Mouse (Mus musculus): ENCODE results near the gene Afg3l1. TPM values are rescaled to one million over a fixed set of nuclear protein-coding genes. Genes with fewer than 3 reads are reported as not detected.
"Not testable (repeated sequence)": the region's sequence is repeated elsewhere in the genome, so short reads cannot be mapped to it uniquely, and the experiment has no call there.

Afg3l1 gene
- polyA plus RNA-seq, 1 experiment from 2014 or later, result 58.6 TPM

DNA sequence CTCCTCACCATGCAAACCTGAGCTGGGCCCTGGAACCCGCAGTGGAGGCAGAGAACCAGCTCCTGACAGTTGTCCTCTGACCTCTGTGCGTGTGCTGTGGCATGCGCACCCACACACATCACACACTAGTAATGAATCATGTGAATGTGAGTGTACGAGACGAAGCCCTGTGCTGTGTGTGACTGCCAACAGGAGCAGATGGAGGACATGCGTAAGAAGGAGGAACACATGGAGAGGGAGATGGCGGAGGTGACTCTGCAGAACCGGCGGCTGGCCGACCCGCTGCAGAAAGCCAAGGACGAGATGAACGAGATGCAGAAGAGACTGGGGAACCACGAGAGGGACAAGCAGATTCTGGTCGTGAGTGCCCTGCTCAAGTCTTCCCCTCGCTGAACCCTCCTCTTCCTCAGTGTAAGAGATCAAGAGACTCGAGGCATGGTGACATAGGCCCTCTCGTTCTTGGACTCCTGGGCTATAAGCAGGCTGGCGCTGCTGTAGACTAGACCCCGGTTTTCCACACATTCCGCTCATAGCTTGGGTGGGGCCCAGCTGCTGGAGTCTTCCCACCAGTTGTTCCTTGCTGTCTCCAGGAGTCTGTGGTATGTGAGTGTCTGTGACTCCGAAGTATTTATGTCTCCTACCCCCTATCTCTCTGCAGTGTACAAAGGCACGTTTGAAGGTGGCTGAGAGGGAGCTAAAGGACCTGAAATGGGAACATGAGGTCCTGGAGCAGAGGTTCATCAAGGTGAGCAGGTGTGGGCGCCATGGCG lies 50.2 kb downstream of the Afg3l1 start:
- Histone ChIP-seq H3K9ac (no peak overlapping the region), H3K4me3 (no peak overlapping the region), H3K4me2 (replicated peaks) (no peak overlapping the region), H3K36me3 (peaks cover 100% of the 10 kb centered on the region), H3K27ac (no peak overlapping the region), H3K27me3 (no peaks in the 10 kb centered on the region), H3K4me1 (no peaks in the 10 kb centered on the region), H3K9me3 (no peaks in the 10 kb centered on the region)
- ATAC-seq (ENCODE audit: low FRiP score, low read depth), result no peak
- WGBS, result 87% methylated on average over 25 of the region's 25 CpGs

DNA sequence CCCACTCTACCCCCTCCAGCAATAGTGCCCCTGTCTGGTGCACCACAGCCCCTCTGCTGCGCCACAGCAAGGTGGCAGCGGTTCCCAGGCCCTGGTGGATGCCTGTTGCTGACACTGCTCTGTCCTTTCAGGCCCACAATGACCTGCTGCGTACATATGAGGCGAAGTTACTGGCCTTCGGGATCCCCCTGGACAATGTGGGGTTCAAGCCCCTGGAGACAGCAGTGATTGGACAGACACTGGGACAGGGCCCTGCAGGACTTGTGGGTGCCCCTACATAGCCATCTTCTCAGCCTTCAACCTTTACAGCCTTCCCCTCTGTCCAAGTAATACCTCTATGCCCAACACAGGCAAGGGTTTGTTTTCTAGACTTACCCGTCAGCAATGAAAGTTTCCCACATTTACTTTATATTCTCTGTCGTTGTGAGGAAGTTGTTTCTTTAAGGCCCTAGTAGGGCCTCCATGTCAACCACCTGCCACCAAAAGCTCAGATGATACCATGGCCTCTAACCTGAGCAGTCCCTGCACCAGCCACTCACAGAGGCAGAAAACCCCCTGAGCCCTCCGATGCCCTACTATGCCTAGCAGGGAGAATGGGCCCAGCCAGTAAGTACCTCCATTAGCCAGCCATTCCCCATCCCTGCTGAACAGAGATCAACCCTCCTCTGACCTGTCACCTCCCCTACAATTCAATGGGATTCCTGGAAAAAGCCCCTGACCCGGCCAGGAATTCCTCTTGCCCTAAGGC lies 58.7 kb downstream of the Afg3l1 start:
- no peak for ATAC-seq (ENCODE audit: low FRiP score, low read depth)
- H3K4me3 ChIP-seq, result no peak overlapping the region
- WGBS, result 84% methylated on average over 9 of the region's 9 CpGs
- peaks cover 56% of the 10 kb centered on the region for H3K36me3 ChIP-seq
- no peak overlapping the region for H3K27ac ChIP-seq
- no peaks in the 10 kb centered on the region for H3K4me1 ChIP-seq
- H3K27me3 ChIP-seq, result peaks cover 14% of the 10 kb centered on the region
- H3K9ac ChIP-seq, result no peak overlapping the region
- H3K9me3 ChIP-seq, result no peaks in the 10 kb centered on the region
- H3K4me2 ChIP-seq (replicated peaks), result no peak overlapping the region

DNA sequence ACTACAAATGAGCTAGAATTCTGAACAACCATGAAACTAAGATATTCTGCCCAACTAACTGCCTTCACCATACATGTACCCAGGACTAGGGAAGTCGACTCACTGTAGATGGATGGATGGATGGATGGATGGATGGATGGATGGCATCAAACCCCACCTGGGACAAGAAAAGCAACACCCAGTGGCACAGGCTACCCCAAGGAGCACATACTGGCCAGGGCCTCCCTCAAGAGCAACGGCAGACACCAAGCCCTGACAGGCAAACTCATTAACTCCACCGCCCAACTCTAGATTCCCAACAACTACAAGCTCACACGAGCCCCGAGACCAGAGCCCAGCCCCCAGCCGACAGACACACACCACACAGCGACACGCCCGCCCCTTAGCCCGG lies 59.3 kb downstream of the Afg3l1 start:
- Histone ChIP-seq H3K4me2 (replicated peaks) (no peak overlapping the region), H3K27ac (no peak overlapping the region), H3K4me1 (no peaks in the 10 kb centered on the region), H3K9ac (no peak overlapping the region), H3K9me3 (no peaks in the 10 kb centered on the region), H3K36me3 (peaks cover 51% of the 10 kb centered on the region), H3K4me3 (no peak overlapping the region), H3K27me3 (peaks cover 14% of the 10 kb centered on the region)
- WGBS, result 28% methylated on average over 5 of the region's 10 CpGs
- no peak for ATAC-seq (ENCODE audit: low FRiP score, low read depth)

- H3K9me3 ChIP-seq; H3K4me3 ChIP-seq; H3K27ac ChIP-seq; ATAC-seq (ENCODE audit: low FRiP score, low read depth); H3K4me1 ChIP-seq; H3K9ac ChIP-seq; H3K4me2 ChIP-seq (replicated peaks): not testable (repeated sequence)
- peaks cover 44% of the 10 kb centered on the region for H3K36me3 ChIP-seq
- H3K27me3 ChIP-seq, result peaks cover 14% of the 10 kb centered on the region
- WGBS, result 69% methylated on average over 6 of the region's 14 CpGs
These were observed 59.9 kb downstream of the Afg3l1 start for GRCm38 (mm10) chr8:123537641-123538040.

Other genes with a start within 250 kb of the Afg3l1 start
- gene Spata2l, start 241.7 kb upstream of the Afg3l1 start, polyA plus RNA-seq (2015; fragmentation: Nextera tagmentation; extraction: Ambion mirVana), result 3.1 and 3.7 TPM in 2 replicates
- 28.4 and 29.1 TPM in 2 replicates for gene Zfp276, start 223.7 kb upstream of the Afg3l1 start, polyA plus RNA-seq (2015; fragmentation: Nextera tagmentation; extraction: Ambion mirVana)
- 32.3 and 32.7 TPM in 2 replicates for gene Vps9d1, start 223.6 kb upstream of the Afg3l1 start, polyA plus RNA-seq (2015; fragmentation: Nextera tagmentation; extraction: Ambion mirVana)
- gene Fanca, start 159.3 kb upstream of the Afg3l1 start, polyA plus RNA-seq (2015; fragmentation: Nextera tagmentation; extraction: Ambion mirVana), result 26.4 and 27.2 TPM in 2 replicates
- gene Spire2, start 145.2 kb upstream of the Afg3l1 start, polyA plus RNA-seq (2015; fragmentation: Nextera tagmentation; extraction: Ambion mirVana), result 0.80 and 1.1 TPM in 2 replicates
- gene Tcf25, start 104.2 kb upstream of the Afg3l1 start, polyA plus RNA-seq (2015; fragmentation: Nextera tagmentation; extraction: Ambion mirVana), result 155 and 156 TPM in 2 replicates
- gene Mc1r, start 70.8 kb upstream of the Afg3l1 start, polyA plus RNA-seq (2015; fragmentation: Nextera tagmentation; extraction: Ambion mirVana), result 0.05 TPM in 1 of 2 replicates, not detected in the other
- 6.9 and 9.4 TPM in 2 replicates for gene Tubb3, start 66.5 kb upstream of the Afg3l1 start, polyA plus RNA-seq (2015; fragmentation: Nextera tagmentation; extraction: Ambion mirVana)
- gene Def8, start 54.4 kb upstream of the Afg3l1 start, polyA plus RNA-seq (2015; fragmentation: Nextera tagmentation; extraction: Ambion mirVana), result 38.3 and 41.7 TPM in 2 replicates
- gene Dbndd1, start 37.6 kb downstream of the Afg3l1 start, polyA plus RNA-seq (2015; fragmentation: Nextera tagmentation; extraction: Ambion mirVana), result 12.8 and 13.4 TPM in 2 replicates
- 35.7 and 37.7 TPM in 2 replicates for gene Gas8, start 40.9 kb downstream of the Afg3l1 start, polyA plus RNA-seq (2015; fragmentation: Nextera tagmentation; extraction: Ambion mirVana)
- 7.7 and 8.4 TPM in 2 replicates for gene Rhou, start 176.0 kb downstream of the Afg3l1 start, polyA plus RNA-seq (2015; fragmentation: Nextera tagmentation; extraction: Ambion mirVana)

Data from limb, embryonic 13.5 days (tissue).